Mouse (Mus musculus) layer of hippocampus, adult 11-12 months (tissue): ENCODE data around the gene Ctdsp2.

Experiments
- DNase-seq: peaks from one replicate; pipeline ENCODE4 v3.0.0; 2022; ENCODE audit warnings: low spot score

The Ctdsp2 gene

DNA sequence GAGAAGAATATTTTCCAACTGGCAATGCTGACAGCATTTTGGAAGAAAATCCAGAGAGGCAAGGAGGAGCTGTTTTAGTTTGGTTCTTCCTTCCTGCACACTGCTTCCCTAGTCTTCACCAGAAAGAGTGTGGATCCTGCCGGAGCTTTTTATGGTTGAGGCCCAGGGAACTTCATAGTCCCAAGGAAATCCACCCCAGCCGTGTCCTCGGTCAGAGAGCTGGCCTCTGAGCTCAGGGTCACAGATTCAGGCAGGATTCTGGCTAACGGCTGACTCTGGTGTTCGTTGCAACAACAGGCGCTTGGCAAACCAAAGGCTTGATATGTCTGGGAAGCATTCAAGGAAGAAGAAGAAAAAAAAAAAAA lies 15.6 kb upstream of the Ctdsp2 start:
- DNase-seq: no peak

DNA sequence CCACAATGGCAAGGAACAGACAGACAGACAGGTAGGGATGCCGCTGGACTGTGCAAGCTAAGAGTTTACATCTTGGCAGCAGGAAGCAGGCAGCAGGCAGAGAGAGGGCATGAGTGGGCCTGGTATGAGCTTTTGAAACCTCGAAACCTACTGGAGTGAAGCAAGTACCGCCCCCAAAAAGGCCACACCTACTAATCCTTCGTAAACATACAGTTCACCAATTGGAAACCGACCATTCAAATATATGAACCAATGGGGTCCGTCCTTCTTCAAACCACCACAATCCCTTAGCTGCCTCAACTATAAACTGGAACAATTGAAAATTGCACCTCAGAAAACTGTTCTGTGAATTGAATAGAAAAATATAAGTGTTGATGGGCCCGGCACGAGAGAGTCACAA lies 14.7 kb upstream of the Ctdsp2 start:
- no peak for DNase-seq

DNA sequence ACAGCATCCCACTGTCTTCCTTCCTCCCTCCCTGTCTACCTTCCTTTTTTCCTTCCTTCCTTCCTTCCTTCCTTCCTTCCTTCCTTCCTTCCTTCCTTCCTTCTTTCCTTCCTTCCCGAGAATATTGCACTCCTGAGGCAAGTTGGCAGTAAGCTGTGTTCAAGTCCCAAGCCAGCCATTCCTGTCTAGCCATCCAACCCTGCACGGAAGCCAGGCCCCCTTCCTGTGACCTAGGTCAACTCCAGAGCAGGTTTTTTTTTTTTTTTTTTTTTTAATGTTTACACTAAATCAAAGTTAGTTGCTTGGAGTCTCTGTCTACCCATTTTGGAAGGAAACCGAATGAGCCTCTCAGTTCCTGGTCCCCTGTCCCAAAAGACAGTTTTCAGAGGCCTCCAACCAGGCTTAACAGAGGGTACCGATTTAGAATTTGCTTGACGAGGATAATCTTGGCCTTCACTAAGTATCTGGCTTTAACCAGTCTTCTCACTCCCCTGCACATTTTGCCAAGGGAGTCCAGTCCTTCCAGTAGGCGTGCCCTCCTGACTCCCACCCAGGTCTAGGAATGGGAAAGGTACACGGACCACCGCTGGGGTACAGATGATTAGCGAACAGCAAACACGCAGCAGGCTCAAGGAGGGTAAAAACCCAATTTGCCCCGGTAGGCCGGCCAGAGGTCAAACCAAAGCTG lies 7.0 kb upstream of the Ctdsp2 start:
- DNase-seq: no peak

DNA sequence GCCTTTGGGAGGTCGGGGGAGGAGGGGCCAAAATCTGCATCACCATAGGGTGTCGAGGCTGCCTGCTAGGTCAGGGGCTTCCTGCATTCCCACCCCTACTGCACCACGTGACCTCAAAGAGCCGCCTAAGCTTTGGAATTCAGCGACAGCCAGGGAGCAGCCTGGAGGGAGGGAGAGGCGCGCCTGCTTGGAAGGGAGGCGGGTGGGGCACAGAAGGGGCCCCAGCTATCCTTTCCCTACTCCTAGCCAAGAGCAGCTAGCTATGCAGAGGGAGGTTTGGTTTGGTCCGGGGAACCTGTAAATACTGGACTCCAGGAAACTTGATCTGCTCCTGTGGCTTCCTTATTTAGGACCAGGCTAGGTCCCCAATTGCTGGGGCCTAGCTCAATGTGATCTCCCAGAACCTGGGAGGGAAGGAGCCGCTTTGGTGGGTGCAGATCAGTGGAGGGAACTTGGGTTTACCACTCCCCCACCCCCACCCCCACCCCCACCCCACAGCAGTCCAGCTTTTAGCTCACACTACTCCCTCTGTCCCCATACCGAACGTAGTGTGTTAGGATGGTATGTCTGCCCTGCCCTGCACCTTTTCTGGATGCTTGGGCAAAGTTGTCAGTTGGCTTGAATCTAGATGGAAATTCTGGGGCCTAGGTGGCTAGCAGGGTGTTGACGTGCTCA lies 6.3 kb upstream of the Ctdsp2 start:
- DNase-seq: no peak

DNA sequence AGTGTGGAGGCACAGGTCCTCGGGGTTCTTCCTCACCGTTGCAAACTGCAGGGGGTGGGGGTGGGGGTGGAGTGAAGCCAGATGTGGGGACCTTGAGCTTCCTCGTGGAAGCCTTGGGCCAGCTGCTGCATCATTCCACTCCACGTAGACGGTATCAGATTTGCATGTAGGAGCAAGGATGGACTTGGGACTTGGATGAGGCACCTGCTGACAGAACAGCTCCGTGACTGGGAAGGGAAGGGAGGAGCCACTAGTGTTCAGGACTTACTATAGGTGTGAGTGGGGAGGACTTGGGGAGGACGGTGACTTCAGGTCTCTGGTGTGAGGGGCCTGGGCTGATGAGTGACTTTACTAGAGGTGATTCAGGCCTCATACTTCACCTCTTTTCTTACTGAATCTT lies 5.5 kb upstream of the Ctdsp2 start:
- no peak for DNase-seq

DNA sequence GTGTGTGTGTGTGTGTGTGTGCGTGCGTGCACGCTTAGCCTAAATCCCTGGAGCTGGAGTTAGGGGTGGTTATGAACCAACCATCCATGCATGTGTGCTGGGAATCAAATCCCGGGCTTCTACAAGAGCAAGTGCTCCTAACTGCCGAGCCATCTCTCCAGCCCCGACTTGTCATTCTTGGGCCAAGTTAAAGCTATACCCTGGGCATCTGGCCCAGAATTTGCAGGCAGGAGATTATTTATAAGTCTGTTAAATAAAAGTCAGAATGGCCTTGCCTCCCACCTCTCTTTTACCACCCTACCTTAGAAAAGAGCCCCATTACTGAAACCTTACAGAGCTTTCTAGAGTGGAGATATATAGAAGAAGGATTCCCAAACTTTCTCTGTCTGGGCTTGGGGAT lies 2.8 kb upstream of the Ctdsp2 start:
- DNase-seq: no peak

DNA sequence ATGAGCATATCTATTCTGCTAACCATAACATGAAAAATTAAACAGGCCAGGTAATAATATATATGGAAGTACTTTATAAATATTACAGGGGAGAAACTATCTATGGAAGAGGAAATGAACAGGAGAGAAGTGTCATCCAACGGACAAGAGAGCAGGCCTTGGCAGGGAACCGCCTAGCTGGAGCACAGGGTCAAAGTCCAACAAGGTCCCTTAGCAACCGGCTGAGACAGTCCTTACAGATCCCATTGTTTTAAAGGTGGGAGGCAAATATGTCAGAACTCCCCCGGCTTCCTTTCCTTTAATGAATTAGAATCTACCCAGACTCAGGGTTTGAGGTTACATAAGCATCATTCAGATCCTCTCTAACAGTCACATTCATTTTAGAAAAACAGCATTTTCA lies 1.4 kb upstream of the Ctdsp2 start:
- no peak for DNase-seq

DNA sequence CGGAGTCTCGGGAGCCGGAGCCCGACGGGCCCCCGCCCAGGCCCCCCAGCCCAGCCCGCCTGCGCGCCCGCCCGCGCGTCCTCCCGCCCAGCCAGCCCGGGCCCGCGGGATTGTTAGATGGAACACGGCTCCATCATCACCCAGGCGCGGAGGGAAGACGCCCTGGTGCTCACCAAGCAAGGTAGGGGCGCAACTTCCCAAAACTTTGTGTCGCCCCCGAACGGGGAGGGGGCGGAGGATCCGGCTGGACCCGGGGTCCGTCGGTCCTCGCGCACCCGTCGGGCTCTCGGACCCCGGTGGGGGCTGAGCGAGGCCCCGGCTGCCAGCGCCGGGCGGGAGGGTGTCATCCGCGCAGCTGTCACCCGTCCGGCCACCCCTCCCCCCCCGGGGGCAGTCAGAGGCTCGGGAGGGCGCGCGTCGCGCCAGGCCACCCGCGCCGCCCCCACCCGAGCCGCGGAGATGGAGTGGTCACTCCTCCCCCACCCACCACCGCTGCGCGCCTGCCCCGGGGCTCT lies 661 bp downstream of the Ctdsp2 start:
- peak; percentile 69 for DNase-seq

DNA sequence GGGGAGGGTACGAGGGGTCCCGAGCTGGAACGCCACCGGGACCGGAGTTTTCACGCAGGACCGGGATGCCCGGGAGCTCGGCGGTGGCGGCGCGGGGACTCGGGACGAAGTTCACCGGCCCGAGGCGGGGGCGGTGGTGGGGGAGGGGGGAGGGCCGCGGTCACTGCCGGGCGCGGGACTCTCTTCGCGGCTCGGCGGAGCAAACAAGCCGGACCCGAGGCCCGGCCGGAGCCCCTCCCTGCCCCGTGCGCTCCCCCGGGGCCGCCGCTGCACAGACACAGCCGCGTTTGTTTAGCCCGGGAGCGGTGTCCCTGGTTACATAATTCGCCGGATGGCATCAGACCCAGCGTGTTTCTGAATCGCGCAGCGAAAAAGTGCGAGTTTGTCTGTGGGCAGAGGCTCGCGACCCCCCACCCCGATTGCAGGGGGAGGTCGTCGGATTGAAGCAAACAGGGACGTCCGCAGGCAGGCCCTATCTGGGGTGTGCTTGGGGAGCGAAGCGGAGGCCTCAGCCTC lies 1.2 kb downstream of the Ctdsp2 start:
- DNase-seq: peak; percentile 63

DNA sequence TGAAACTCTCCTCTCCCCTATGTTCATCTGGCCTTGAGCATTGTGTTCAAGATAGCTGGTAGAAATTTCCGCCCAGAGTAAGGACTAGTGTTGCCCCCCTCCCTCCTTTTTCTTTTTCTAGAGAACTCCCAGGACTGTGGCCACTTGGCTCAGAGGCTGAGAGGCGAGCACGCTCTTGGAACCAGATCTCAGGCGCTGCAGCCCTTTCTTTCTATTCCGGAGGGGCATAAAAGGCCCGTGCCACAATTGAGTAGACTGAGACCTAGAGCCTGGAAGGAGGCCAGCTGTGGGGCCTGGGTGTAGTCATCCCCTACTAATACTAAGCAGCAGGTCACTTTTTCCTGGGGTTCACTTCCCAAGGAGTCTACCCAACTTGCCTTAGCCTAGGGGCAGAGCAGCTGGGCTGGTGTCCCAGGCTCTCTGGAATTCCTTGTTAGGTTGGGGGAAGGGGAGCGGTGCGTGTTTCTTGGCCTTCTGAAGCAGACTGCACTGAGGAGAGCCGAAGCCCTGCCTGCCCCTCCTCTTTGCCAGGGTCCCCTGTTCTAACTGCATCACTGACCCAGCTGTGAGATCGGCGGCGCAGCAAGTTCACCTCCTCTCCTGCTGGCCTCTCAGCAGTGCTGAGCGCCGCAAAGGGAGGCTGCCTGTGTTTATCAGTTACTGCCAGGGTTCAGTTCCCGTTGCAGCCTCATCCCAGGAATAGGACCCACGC lies 1.9 kb downstream of the Ctdsp2 start:
- peak; percentile 68 for DNase-seq

DNA sequence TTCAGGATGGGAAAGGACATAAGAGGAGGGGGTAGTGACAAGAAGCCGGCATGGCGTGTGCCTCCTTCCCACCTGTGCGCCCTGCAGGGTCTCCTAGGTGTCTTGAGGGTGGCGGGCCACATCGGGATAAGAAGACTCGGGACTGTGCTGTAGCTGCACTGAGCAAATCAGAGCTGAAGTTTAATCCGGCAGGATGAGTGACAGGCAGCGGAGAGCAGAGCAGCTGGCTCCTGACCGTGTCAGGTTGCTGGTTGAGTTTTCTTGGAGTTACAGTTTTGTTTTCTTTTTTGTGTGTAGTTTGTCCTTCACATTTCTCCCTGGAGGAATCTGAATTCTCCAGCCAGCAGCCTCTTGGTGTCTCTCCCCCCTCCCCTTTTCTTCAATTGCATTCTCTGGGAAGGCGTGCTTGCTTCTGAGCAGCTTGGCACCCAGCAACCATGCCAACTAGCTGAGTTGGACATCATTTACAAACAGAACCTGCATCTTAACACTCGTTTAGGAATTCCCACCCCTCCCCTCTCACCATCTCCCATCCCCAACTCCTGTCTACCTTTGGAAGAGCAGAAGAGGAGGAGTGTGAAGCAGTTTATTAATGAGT lies 2.5 kb downstream of the Ctdsp2 start:
- no peak for DNase-seq

DNA sequence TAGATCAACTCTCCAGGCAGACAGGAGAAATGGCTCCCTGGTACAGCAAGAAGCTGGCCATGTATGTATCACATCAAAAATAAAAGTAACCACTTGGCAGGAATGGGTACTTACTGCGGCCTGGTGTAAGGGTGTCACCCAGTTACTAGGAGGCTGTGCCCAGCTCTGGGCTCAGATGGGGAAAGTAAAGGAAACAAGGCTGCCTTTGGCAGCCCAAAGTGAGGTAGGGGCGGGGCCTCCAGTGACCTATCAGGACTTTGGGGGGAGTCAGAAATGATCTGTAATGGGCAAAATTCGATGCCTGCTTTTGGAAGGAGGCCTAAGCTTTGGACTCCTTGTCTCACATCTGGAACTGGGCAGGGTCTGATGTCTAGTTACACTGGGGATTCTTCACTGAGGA lies 3.2 kb downstream of the Ctdsp2 start:
- no peak for DNase-seq

DNA sequence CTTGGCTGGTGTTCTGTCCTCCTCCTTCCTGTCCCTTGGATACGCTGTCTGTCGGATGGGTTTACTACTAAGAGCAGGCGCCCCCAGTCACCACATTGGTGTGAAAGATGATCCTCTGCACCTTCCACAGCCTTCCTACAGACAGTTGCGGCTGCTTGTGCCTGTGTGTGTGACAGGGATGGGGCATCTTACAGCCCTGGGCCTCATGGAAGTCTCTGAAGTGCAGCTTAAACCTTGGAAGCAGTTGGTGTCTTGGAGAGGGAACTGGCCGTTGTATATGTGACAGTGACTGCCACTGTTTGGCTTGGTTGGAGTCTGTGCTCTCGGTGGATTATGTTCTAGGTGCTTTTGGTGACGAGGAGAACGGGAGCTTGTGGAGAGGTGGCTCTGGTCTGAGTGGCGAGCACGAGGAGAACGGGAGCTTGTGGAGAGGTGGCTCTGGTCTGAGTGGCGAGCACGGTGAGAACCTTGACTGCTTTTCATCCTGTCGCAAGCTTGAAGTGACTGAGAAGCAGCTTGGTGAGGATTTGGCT lies 4.7 kb downstream of the Ctdsp2 start:
- no peak for DNase-seq

DNA sequence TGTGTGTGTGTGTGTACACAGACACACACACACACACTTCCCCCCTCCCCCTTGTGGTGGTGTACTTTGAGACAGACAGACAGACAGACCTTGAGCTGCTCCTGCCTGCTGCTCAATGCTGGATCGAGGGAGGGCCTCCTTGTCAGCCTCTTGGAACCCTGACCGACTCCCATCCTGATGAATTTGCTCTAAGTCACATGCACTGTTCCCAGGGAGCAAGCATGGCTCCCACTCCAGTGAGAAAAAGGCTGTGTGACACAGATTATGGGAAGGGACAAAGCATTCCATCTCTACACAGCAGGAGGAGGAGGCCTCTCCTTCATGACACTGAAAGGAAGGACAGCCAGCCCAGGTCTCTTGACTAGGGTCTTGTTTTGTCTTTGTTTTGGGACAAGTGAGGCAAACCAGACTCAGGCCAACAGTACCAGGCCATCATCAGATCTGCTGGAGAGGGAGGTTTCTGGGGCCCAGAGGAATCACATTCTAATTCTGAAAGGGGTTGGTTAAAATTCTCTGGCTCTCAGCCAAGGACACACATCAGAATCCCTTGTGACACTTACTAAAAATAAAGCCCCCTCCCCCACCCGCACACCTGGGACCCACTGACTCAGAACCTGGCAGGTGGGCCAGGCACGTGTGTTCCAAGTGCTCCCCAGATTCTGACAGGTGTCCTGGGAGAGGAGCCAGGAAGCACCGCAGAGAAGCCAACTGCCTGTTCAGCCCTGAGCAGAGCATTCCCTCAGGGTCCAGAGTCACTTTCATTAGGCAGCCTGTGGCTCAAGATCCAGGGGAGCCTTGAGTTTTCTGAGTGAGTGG lies 5.9 kb downstream of the Ctdsp2 start:
- peak; percentile 53 for DNase-seq

DNA sequence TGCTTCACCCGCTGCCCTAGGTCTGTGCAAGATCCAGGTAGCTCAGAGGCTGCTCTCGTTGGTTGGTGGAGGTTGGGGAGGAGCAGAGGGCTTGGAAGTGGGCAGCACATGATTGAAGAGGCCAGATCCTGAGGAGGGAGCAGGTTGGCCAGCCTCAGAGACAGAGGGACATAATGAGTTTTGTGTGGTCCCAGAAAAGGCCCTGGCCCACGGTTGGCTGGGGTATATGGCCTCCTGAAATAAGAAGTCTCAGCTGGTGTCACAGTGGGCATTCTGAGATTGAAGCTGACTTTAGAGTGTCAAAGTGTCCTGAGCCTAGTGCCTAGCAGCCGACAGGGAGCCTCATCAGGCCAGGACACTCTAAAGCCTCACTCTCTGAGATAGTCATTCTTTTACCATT lies 6.6 kb downstream of the Ctdsp2 start:
- DNase-seq: no peak

DNA sequence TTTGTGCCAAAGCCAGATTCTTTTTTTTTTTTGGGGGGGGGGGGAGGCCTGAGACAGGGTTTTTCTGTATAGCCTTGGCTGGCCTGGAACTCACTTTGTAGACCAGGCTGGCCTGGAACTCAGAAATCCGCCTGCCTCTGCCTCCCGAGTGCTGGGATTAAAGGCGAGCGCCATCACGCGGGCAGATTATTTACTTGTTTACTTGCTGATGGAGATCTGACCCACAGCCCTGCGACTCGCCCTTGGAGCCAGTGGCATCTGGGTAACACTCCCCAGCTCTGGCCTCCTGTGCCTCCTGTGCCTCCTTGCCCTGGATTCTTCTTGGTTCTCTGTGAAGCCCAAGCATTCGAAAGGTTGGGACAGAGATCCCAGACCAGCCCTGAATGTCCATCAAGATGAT lies 7.1 kb downstream of the Ctdsp2 start:
- DNase-seq: no peak

DNA sequence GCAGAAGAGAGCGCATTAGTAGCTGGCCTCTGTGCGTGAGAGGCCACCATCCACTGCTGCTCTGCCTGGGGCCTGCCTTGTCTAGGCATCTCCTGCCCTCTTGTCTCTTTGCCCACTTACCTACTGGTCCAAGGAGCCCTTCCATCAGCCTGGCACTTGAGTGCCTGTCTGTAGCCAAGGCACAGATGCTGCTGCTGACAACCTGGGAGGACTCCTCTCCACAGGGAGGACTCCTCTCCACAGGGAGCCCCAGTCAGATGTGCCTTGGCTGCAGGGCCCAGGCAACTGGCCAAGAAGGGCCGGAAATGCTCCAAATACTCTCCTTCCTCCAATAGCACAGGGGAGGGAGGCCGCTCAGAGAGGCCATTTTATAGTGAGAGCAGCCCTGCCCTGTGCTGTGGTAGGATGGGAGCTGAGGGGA lies 8.0 kb downstream of the Ctdsp2 start:
- peak; percentile 77 for DNase-seq

DNA sequence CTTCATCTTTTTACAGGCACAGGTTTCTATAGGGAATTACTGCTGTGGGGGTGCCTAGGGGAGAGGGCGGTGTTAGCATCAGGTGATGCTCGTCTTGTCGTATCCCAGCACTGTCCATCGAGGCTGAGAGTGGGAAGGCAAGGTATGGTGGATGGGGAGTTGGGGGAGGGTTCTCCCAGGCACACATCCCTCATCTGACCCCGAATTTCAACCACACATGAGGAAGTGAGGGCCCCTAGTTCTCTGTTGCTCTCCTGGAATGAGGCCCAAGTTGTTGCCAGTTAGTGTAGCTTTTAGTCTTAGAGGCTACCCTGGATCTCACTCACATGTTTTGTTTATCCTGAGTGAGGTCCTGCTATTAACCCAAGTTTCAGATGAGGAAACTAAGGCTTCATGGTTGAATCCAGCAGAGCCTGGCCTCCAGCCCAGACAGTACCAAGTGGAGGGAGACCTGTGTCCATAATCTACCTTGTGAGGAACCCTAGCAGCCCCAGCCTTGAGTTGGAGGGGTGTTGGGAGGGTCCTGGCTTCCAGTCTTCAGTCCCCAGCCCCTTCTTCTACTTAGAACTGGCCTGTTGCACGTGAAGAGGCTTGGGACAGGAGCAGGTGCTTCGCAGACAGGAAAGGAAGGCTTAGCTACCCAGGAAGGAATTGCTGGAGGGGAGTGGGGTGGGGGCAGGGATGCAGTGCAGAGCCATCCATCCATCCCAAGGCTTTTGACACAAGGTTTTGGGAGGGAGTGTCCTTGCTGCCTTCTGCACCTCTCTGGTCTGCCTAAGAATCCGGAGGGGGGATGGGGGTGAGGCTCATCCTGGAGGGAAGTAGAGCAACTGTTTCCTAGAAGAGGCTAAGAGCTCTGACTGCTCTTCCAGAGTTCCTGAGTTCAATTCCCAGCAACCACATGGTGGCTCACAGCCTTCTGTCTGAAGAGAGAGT lies 8.9 kb downstream of the Ctdsp2 start:
- no peak for DNase-seq

DNA sequence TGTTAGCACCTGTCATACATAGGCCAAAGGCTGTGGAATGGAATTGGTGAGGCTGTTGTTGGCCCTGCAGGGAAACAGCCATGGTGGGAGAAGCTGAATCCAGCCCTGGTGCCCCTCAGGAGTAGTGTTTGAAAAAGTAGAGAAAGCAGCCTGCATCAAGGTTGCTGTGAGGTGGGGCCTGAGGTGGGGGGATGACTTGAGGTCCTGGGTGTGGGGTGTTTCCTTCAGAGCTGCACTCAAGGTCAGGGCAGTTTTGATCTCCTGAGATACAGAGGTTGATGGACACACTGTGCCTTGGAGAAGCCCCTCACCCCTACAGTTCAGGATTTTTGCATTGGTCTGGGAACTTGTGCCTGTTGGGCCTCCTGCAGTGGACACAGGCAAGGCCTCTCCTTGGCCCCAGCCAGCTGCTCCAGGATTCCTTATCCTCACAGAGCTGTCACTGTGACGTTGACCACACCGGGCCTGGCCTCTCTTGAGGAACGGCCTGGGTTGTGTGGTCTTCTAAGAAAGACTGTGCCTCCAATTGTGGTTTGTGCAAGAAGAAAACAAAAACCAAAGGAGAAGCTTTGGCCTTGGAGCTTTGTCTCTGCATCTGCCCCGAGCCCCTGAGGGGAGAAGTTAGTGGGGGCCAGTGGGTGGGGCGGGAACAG lies 10.1 kb downstream of the Ctdsp2 start:
- DNase-seq: no peak
